Mouse (Mus musculus): ENCODE measurements around the gene Ascc2. TPM values are rescaled to one million over a fixed set of nuclear protein-coding genes. Genes with fewer than 3 reads are reported as not detected.
A peak's percentile ranks its signal among the peaks of the same experiment; 100 is the strongest.

Ascc2 gene
- total RNA-seq (2015; ENCODE audit: low replicate concordance) (9.0 and 12.2 TPM in 2 replicates), total RNA-seq (2017; ENCODE audit: low replicate concordance) (5.1 and 5.3 TPM in 2 replicates)

GRCm38 (mm10) chr11:4637534-4638234, at the start of gene Ascc2:
Gene Ascc2, plus strand, starts transcription at chr11:4637747.
- ATAC-seq (replicated peaks; ENCODE audit: low FRiP score, poor library complexity, severe bottlenecking), result peak; percentile 95

GRCm38 (mm10) chr11:4591811-4592210, 45.7 kb upstream of the Ascc2 start:
- ATAC-seq (replicated peaks; ENCODE audit: low FRiP score, poor library complexity, severe bottlenecking), result no peak

GRCm38 (mm10) chr11:4593491-4593848, 44.1 kb upstream of the Ascc2 start:
- ATAC-seq (replicated peaks; ENCODE audit: low FRiP score, poor library complexity, severe bottlenecking), result no peak

GRCm38 (mm10) chr11:4593849-4594607, 43.5 kb upstream of the Ascc2 start:
- peak; percentile 48 for ATAC-seq (replicated peaks; ENCODE audit: low FRiP score, poor library complexity, severe bottlenecking)

- peak; percentile 93 for ATAC-seq (replicated peaks; ENCODE audit: low FRiP score, poor library complexity, severe bottlenecking)
Observed at GRCm38 (mm10) chr11:4594608-4595500, 42.7 kb upstream of the Ascc2 start, which contains the start of gene Mtmr3. Gene Mtmr3, minus strand, starts transcription at chr11:4594863.

GRCm38 (mm10) chr11:4598411-4598810, 39.1 kb upstream of the Ascc2 start:
- no peak for ATAC-seq (replicated peaks; ENCODE audit: low FRiP score, poor library complexity, severe bottlenecking)

- ATAC-seq (replicated peaks; ENCODE audit: low FRiP score, poor library complexity, severe bottlenecking), result no peak
Observed at GRCm38 (mm10) chr11:4599916-4600315, 37.6 kb upstream of the Ascc2 start.

- no peak for ATAC-seq (replicated peaks; ENCODE audit: low FRiP score, poor library complexity, severe bottlenecking)
Observed at GRCm38 (mm10) chr11:4601890-4602289, 35.7 kb upstream of the Ascc2 start.

- ATAC-seq (replicated peaks; ENCODE audit: low FRiP score, poor library complexity, severe bottlenecking), result peak; percentile 56
Observed at GRCm38 (mm10) chr11:4602691-4603441, 34.7 kb upstream of the Ascc2 start.

- ATAC-seq (replicated peaks; ENCODE audit: low FRiP score, poor library complexity, severe bottlenecking), result no peak
Observed at GRCm38 (mm10) chr11:4604441-4604840, 33.1 kb upstream of the Ascc2 start.

- peak; percentile 39; the same call in 1 of the 2 replicates for ATAC-seq (replicated peaks; ENCODE audit: low FRiP score, poor library complexity, severe bottlenecking)
Observed at GRCm38 (mm10) chr11:4605414-4605813, 32.1 kb upstream of the Ascc2 start.

GRCm38 (mm10) chr11:4606541-4606940, 31.0 kb upstream of the Ascc2 start:
- no peak for ATAC-seq (replicated peaks; ENCODE audit: low FRiP score, poor library complexity, severe bottlenecking)

GRCm38 (mm10) chr11:4611904-4612303, 25.6 kb upstream of the Ascc2 start:
- ATAC-seq (replicated peaks; ENCODE audit: low FRiP score, poor library complexity, severe bottlenecking), result no peak

- no peak for ATAC-seq (replicated peaks; ENCODE audit: low FRiP score, poor library complexity, severe bottlenecking)
Observed at GRCm38 (mm10) chr11:4620017-4620485, 17.5 kb upstream of the Ascc2 start, which contains the start of gene Gm11032. Gene Gm11032, plus strand, starts transcription at chr11:4620067.

GRCm38 (mm10) chr11:4620501-4621108, 16.9 kb upstream of the Ascc2 start:
- no peak for ATAC-seq (replicated peaks; ENCODE audit: low FRiP score, poor library complexity, severe bottlenecking)

- no peak for ATAC-seq (replicated peaks; ENCODE audit: low FRiP score, poor library complexity, severe bottlenecking)
Observed at GRCm38 (mm10) chr11:4621866-4622265, 15.7 kb upstream of the Ascc2 start.

- ATAC-seq (replicated peaks; ENCODE audit: low FRiP score, poor library complexity, severe bottlenecking), result no peak
Observed at GRCm38 (mm10) chr11:4622442-4622986, 15.0 kb upstream of the Ascc2 start.

GRCm38 (mm10) chr11:4622997-4623396, 14.6 kb upstream of the Ascc2 start:
- no peak for ATAC-seq (replicated peaks; ENCODE audit: low FRiP score, poor library complexity, severe bottlenecking)
